Mouse (Mus musculus) cerebellum, adult 9-11 months (tissue): ENCODE measurements around the gene Hgfac.
A peak's percentile ranks its signal among the peaks of the same experiment; 100 is the strongest.

Experiments
- DNase-seq: peaks from one replicate; pipeline ENCODE4 v3.0.0; 2022

Hgfac gene

GRCm38 (mm10) chr5:35041268-35041829 is at the start of gene Hgfac:
Gene Hgfac (plus strand): TSS chr5:35041509.
- DNase-seq: no peak

GRCm38 (mm10) chr5:34998754-34999153 is 42.6 kb upstream of the Hgfac start:
- DNase-seq: no peak

GRCm38 (mm10) chr5:34999281-34999680 is 42.0 kb upstream of the Hgfac start:
- DNase-seq: no peak

DNA sequence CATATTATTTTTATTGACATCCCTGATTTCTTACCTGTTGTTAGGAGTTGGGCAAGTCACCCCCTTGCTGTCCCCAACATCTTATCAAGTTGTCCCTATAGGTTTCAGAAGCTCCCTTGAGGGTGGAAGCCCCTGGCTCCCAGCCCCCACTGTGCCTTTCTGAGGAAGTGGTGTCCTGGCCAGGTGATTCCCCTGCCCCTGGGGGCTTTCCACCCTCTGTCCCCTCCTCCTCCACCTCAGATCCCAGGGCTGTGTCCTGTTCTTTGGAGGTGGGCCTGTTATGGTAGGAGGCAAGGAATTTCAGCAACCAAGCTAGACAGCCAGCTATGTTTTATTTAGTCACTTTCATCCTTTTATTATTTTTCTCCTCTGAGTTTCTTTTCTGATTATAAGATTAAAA is 41.0 kb upstream of the Hgfac start:
- DNase-seq: no peak

DNA sequence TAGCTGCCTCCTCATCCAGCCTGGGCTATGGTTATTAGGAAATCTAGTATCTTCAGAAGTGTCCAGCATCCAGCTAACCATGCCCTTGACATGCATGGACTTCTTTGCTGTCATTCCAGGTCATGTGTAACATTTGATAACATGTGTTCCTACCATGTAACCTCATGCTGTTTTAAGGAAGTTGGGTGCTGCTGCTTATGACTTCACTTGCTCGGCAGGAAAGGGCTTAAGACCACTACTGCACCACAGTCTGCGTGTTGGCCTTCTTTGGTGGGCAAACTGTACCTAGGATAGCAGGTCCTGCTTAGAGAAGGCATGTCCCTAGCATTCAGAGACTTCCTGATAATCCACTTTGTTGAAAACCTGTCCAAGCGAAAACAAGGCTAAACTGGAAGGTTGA is 40.2 kb upstream of the Hgfac start:
- no peak for DNase-seq

- no peak for DNase-seq
Measured at GRCm38 (mm10) chr5:35003611-35004162, 37.6 kb upstream of the Hgfac start.

DNA sequence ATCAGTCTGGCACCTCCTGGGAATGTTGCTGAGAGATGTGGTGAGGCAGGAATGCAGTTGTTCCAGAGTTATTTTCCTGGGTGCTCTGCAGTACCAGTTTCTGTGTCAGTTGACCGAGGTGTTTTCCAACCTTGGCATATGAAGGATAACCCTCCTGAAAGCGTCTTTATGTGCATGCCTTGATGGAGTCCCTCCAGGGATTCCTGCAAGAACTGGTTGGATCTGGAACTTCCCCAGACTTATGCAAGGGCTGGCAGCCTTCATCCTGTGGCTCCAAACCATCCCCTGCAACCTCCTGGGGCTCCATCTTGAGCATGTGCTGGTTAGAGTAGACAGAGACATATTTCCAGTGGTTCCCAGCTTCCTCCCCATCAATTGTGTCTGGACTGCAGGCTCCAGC is 36.5 kb upstream of the Hgfac start:
- no peak for DNase-seq

- DNase-seq: no peak
Measured at GRCm38 (mm10) chr5:35005659-35006058, 35.6 kb upstream of the Hgfac start.

- no peak for DNase-seq
Measured at GRCm38 (mm10) chr5:35006599-35006998, 34.7 kb upstream of the Hgfac start.

- DNase-seq: no peak
Measured at GRCm38 (mm10) chr5:35009163-35009562, 32.1 kb upstream of the Hgfac start.

DNA sequence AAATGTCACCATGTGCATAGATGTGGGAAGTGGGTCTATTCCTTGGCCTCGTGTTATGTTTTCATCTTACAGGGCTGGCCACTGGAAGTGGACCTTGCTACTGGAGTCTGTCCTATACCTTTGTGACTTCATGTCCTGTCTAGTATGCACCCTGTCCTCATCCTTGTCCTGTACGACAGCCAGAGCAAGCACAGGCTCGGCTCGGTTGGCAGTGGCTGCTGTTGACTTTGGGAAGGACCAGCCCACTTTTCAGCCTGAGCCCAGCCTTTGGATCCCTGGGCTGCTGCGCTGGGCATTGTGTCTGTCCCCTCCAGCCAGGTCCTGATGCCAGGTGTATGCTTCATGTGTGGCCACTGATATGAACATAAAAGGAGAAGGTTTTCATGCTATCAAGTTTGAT is 30.7 kb upstream of the Hgfac start:
- DNase-seq: no peak

DNA sequence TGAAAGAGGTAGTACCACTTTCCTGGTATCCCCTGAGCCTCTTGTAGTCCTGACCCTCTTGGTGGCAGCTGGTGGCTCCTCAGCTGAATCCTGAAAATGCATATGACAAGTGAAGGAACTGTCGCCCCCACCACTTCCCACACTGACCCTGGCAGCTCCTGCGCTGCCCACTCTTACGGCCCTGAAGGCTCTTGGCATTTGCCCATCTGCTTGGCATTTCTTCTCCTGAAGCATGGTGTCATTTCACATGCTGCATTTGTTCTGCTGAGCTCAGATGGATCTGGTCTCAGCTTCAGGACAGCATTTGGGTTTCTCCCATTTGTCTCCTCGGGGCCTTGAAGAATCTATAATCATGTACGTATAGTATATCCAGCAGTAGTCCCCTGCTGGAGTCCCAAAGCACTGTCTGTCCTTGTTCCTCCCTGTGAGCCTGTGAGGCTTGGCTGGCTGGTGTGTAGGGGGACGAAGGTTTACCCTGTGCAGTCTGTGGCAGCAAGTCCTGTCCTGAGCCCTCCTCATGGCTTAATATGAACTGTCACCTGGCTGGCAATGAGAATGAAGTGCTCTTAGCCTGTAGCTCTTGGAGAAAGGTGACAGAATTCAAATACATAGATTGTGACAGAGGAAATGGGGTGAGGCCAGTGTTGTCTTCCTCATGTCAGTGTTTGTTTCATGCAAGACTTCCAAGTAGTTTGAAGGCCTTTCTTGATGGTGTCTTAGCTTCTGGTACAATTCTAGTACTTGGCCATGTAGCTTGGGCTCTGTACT is 30.0 kb upstream of the Hgfac start:
- DNase-seq: no peak

GRCm38 (mm10) chr5:35014036-35014435 is 27.3 kb upstream of the Hgfac start:
- no peak for DNase-seq

DNA sequence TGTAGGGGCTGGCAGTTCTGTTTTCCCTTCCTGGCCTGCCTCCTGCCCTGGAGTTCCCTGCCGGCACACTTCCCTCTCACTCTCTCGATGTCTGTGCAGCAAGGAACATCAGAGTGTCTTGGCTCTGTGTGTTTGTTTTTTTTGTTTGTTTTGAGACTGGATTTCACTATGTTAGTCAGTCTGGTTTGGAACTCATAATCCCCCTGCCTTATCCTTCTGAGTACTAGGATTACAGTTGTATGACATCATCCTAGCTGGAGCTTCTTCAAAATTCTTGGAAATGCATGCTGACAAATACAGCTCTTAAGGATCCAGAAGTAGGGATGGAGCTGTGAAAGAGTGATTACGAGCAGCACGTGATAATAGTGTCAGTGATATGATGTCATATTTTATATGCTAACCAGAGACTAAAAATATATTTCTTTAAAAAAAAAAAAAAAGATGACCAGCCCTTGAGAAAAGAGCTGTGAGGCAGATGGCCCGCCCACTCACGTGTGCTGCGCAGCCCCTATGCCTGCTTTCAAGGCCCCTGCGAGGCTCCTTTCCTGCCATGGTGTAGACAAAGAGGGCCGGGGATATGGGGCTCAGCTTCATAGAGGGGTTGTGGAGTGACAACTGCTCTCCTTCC is 21.5 kb upstream of the Hgfac start:
- DNase-seq: no peak

DNA sequence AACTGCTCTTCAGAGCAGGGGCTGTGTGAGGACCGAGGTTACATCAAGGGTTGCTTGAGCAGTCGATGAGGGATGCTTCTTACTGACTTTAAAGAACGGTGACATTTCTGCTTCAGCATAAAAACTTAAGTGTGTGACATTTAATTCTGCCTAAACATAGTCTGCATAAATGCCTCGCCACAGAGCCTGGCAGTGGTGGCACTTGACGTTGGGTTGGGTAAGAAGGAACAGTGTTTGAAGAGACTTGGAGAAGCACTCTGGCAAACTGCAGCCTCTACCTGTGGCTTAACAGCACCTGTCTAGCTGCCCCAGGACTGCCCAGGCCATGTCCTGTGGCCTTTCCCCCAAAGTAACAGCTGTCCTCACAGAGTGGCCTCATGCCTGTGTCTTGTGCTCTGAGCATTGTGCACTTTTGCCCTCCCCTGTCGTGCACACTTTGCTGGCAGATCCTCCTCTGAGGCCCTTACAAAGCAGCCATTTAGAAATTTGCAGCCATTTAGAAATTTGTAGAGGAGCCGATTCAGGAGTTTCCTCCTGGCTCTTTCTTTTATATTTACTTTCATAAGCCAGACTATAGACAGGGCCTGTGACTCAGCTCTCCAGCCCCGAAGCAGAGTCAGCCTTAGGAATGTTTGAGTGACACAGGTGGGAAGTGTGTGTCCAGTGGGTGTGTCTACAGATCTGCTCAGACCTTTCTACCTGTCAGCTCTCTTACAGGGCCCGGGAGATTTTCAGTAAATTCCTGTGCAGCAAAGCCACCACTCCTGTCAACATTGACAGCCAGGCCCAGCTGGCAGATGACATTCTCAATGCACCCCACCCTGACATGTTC is 20.7 kb upstream of the Hgfac start:
- DNase-seq: no peak

DNA sequence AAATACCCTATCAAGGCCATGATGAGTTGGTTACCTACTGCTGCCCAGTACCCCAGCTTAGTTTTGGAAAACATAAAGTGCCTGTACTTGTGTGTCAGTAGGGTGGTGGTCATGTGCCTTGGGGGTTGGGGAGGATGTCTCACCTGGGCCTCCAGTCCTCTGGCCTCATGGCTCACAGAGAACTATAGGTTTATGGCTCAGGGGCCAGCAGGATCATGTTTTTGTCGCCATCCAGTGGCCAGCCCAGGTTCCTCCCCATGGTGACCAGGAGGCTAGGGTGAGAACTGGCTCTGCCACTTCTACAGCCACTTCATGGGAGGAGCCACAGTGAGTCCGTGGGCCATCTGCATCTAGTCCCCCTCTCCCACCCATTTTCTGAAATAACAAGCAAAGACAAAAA is 16.3 kb upstream of the Hgfac start:
- DNase-seq: peak; percentile 21

DNA sequence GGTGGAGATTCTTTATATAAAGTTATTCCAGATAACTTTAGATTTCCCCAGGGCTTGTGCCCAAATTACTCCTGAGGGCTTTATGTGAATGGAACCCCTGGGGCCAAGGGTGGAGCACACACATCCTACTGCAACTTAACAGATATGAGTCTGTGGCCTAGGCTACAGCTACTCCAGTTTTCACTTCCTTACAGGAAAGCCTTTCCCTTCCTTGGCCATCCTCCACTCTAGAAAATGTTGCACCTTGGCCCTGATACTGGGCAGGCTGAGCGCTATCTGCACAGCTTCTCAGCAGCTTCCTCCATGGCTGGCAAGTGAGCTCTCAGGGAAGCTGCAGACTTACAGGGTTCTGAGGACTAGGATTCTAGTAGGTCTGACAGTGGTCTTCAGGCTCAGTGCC is 12.0 kb upstream of the Hgfac start:
- DNase-seq: no peak

GRCm38 (mm10) chr5:35029755-35030154 is 11.6 kb upstream of the Hgfac start:
- DNase-seq: no peak

- no peak for DNase-seq
Measured at GRCm38 (mm10) chr5:35033068-35033467, 8.2 kb upstream of the Hgfac start.

- DNase-seq: no peak
Measured at GRCm38 (mm10) chr5:35033619-35034018, 7.7 kb upstream of the Hgfac start.

GRCm38 (mm10) chr5:35035141-35035540 is 6.2 kb upstream of the Hgfac start:
- DNase-seq: no peak

DNA sequence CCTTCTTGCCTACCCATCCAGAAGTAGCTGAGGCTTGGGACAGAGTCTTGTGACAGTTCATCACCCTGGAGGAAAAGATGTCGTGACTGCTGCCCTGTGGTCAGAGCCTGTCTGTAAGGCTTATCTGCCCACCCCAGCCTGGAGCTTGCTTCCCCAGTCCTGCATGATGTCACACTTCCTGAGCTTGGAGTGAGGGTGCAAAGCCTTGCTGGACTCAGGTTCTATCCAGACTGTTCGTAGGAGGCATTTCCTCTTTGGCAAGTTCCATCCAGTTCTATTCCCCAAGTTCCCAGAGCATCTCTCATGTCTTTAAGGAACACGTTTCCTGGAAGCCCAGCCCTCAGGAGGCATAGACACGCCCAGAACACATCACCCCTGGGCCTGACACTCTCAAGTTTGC is 5.5 kb upstream of the Hgfac start:
- DNase-seq: no peak

DNA sequence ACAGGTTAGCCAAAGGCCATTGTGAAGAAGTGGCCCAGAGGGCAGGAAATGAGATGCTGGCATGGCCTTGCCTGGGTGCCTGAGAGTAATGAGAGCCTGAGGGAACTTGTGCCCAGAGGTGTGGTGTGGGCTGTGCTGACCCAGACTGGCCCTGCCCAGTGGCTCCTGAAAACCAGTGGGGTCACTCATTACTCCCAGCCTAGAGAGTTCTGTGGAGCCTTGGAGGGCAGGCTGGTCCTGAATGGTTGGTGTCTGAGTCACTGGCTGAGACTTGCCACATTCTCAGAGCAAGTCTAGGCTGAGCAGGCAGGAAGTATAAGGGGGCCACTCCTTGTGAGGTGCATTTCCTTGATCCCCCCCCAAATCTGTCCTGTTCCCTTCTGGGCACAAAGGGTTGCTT is 3.9 kb upstream of the Hgfac start:
- DNase-seq: no peak
